Mouse (Mus musculus): Measurements from ENCODE around the gene Olfr972.
"Not testable (repeated sequence)": the region's sequence is repeated elsewhere in the genome, so short reads cannot be mapped to it uniquely, and the experiment has no call there.

The Olfr972 gene

GRCm38 (mm10) chr9:39866122-39866521 lies at the start of gene Olfr972:
Olfr972 (plus strand) TSS chr9:39866422.
- no peak for DNase-seq

- not testable (repeated sequence) for DNase-seq
Measured at GRCm38 (mm10) chr9:39836576-39836975, 29.6 kb upstream of the Olfr972 start, which contains the start of gene Olfr971. Olfr971 (plus strand) TSS chr9:39836876.

- DNase-seq: not testable (repeated sequence)
Measured at GRCm38 (mm10) chr9:39871986-39872385, 5.8 kb downstream of the Olfr972 start.

GRCm38 (mm10) chr9:39877541-39878396 lies 11.5 kb downstream of the Olfr972 start:
- not testable (repeated sequence) for DNase-seq

DNA sequence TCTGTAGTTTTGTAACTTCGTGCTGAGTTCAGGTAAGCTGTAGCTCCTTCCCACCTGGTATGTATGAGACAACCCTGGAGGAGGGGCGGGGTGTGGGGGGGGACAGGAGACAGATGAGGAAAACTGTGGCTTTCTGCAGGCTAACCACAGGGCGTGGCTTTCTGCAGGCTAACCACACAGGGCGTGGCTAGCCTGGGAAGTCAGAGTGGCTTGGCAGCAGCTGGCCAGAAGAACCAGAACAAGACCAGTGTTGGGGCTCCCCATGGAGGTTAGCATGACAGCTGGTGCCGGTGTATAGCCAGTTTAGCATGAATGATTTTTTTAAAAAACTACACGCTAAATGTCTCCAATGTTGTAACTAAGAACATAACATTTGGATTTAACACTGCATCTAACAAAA lies 38.9 kb downstream of the Olfr972 start:
- no peak for DNase-seq

DNA sequence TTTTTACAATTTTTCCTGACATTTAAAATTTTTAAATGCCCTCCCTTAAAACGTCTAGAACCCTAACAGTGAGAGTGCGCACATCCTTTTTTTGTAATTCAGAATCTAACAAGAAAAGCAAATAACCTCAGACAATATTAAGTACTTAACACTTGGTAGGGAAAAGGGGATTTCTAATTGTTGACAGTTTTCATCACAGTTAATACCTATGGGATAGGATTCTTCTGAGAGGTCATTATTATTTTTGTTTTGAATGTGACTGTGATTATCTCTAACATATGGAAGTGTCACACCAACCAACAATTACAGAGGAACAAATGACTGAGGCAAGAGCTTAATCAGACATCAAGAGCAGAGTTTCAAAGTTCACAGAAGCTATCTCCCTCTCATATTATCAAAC lies 40.8 kb downstream of the Olfr972 start, which contains the start of gene Olfr229:
TSS of gene Olfr229 (plus strand) at position 301 of the 400 bp plus-strand sequence.
- no peak for DNase-seq

- no peak for DNase-seq
Measured at GRCm38 (mm10) chr9:39909939-39910338, 43.7 kb downstream of the Olfr972 start.

Measured in thymus, postnatal 4 days (tissue).